Mouse (Mus musculus) myocyte (in vitro differentiated cells): Measurements from ENCODE around the gene Psma4. TPM values are rescaled to one million over a fixed set of nuclear protein-coding genes. Genes with fewer than 3 reads are reported as not detected.
"Not testable (repeated sequence)": the region's sequence is repeated elsewhere in the genome, so short reads cannot be mapped to it uniquely, and the experiment has no call there.

Experiments used
- H3K27me3 ChIP-seq: one replicate; pipeline ENCODE4 v1.6.1; 2011; ENCODE audit not compliant: control insufficient read depth, insufficient read depth, insufficient read length
- H3K36me3 ChIP-seq: one replicate; pipeline ENCODE4 v1.6.1; 2011; ENCODE audit not compliant: control insufficient read depth, insufficient read depth
- H3K4me2 ChIP-seq: one replicate; pipeline ENCODE4 v1.6.1; 2011; ENCODE audit warnings: low read depth, control low read depth
- H3K4me3 ChIP-seq: one replicate; pipeline ENCODE4 v1.5.1; 2011; ENCODE audit warnings: mild to moderate bottlenecking, control low read depth, moderate library complexity
- H3K79me2 ChIP-seq: one replicate; pipeline ENCODE4 v1.6.1; 2011; ENCODE audit not compliant: control insufficient read depth, insufficient read depth
- H3ac ChIP-seq: one replicate; pipeline ENCODE4 v1.6.1; 2011; ENCODE audit not compliant: control insufficient read depth, insufficient read length
- CEBPB ChIP-seq: IDR thresholded peaks from 2 replicates; pipeline ENCODE4 v1.6.1; 2011; ENCODE audit warnings: mild to moderate bottlenecking, moderate library complexity; ENCODE audit not compliant: poor library complexity, insufficient read depth, severe bottlenecking
- E2F4 ChIP-seq: IDR thresholded peaks from one replicate; pipeline ENCODE4 v1.6.1; 2011; ENCODE audit warnings: mild to moderate bottlenecking, control low read depth, moderate library complexity; ENCODE audit not compliant: insufficient read depth
- MAX ChIP-seq: IDR thresholded peaks from one replicate; pipeline ENCODE4 v1.6.1; 2011; ENCODE audit warnings: low read depth, mild to moderate bottlenecking, control low read depth
- MYOD1 ChIP-seq, 3 experiments: IDR thresholded peaks; one replicate each; pipeline ENCODE4 v1.6.1; 2011; ENCODE audit warnings: control low read depth in 2 of 3, low read depth in 2 of 3, mild to moderate bottlenecking in 2 of 3, moderate library complexity in 1 of 3; ENCODE audit not compliant: insufficient read length in 2 of 3, control insufficient read depth in 1 of 3
- MYOG ChIP-seq, 3 experiments: IDR thresholded peaks; one replicate each; pipeline ENCODE4 v1.6.1; 2011; ENCODE audit warnings: control low read depth in 2 of 3, low read depth in 2 of 3, mild to moderate bottlenecking in 2 of 3; ENCODE audit not compliant: insufficient read length in 2 of 3, control insufficient read depth in 1 of 3, insufficient read depth in 1 of 3
- POLR2A ChIP-seq: IDR thresholded peaks from one replicate; pipeline ENCODE4 v1.6.1; 2011; ENCODE audit warnings: low read depth, mild to moderate bottlenecking, control low read depth, moderate library complexity; ENCODE audit not compliant: insufficient read length
- POLR2AphosphoS2 ChIP-seq: IDR thresholded peaks from one replicate; pipeline ENCODE4 v1.6.1; 2011; ENCODE audit warnings: low read depth, control low read depth; ENCODE audit not compliant: insufficient read length
- REST ChIP-seq: IDR thresholded peaks from one replicate; pipeline ENCODE4 v1.6.1; 2011; ENCODE audit warnings: mild to moderate bottlenecking, control low read depth, moderate library complexity; ENCODE audit not compliant: insufficient read depth, insufficient read length
- SRF ChIP-seq: IDR thresholded peaks from one replicate; pipeline ENCODE4 v1.6.1; 2011; ENCODE audit warnings: low read depth; ENCODE audit not compliant: control insufficient read depth, insufficient read length
- TCF12 ChIP-seq: IDR thresholded peaks from one replicate; pipeline ENCODE4 v1.6.1; 2011; ENCODE audit warnings: mild to moderate bottlenecking, control low read depth; ENCODE audit not compliant: poor library complexity, insufficient read depth, severe bottlenecking
- TCF3 ChIP-seq: IDR thresholded peaks from one replicate; pipeline ENCODE4 v1.6.1; 2011; ENCODE audit warnings: low read depth, control low read depth; ENCODE audit not compliant: insufficient read length
- USF1 ChIP-seq: IDR thresholded peaks from one replicate; pipeline ENCODE4 v1.6.1; 2011; ENCODE audit warnings: low read depth, mild to moderate bottlenecking, control low read depth, moderate library complexity
- polyA plus RNA-seq: library from polyadenylated mRNA; unstranded; fragments of >200 nt; fragmentation: generic; extraction: Trizol; gene quantifications from one replicate; pipeline ENCODE4 v1.2.1, GENCODE M21; 2012; ENCODE audit warnings: missing spikeins

The Psma4 gene
- polyA plus RNA-seq, 1 experiment, result 166 TPM

- TF ChIP-seq POLR2AphosphoS2 (no peak), CEBPB (no peak), MYOG (IDR thresholded peaks at IDR 0.05; ENCODE audit: control insufficient read depth in 1 of 3, insufficient read depth in 1 of 3, insufficient read length in 2 of 3, low read depth in 2 of 3) (no peak), REST (no peak), SRF (no peak), MYOD1 (IDR thresholded peaks at IDR 0.05; ENCODE audit: control insufficient read depth in 1 of 3, insufficient read length in 2 of 3, low read depth in 2 of 3) (no peak), POLR2A (no peak), TCF12 (no peak)
- Histone ChIP-seq H3K27me3 (no peaks in the 10 kb centered on the region), H3K4me2 (no peak overlapping the region), H3K4me3 (no peak overlapping the region), H3K36me3 (no peaks in the 10 kb centered on the region), H3K79me2 (no peaks in the 10 kb centered on the region), H3ac (no peak overlapping the region)
Measured at GRCm38 (mm10) chr9:54932379-54932778, 18.2 kb upstream of the Psma4 start.

DNA sequence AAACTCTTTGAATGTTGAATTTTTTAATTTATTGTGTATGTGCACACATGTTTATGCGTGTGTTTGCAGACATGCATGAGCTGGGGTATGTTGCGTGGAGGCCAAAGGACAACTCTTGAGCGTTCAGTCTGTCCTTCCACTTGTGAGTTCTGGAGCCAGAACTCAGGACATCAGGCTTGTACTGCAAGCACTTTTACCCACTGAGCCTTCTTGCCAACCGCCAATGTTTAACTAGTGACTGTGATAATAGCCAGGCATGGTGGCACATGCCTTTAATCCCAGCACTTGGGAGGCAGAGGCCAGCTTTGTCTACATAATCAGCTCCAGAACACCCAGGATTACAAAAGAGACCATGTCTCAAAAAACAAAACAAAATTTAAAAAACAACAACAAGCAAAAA, 8.5 kb upstream of the Psma4 start:
- no peaks in the 10 kb centered on the region for H3K27me3 ChIP-seq
- H3K4me2 ChIP-seq, result no peak overlapping the region
- H3ac ChIP-seq, result no peak overlapping the region
- no peak for TF ChIP-seq MYOD1 (IDR thresholded peaks at IDR 0.05; ENCODE audit: control insufficient read depth in 1 of 3, insufficient read length in 2 of 3, low read depth in 2 of 3)
- TF ChIP-seq REST, result no peak
- TF ChIP-seq MYOG (IDR thresholded peaks at IDR 0.05; ENCODE audit: control insufficient read depth in 1 of 3, insufficient read depth in 1 of 3, insufficient read length in 2 of 3, low read depth in 2 of 3), result no peak
- no peak for TF ChIP-seq TCF3
- TF ChIP-seq E2F4, result no peak
- TF ChIP-seq POLR2AphosphoS2, result no peak
- TF ChIP-seq MAX, result no peak
- no peak for TF ChIP-seq USF1
- TF ChIP-seq TCF12, result no peak
- no peak for TF ChIP-seq POLR2A
- H3K79me2 ChIP-seq, result no peaks in the 10 kb centered on the region
- H3K36me3 ChIP-seq, result no peaks in the 10 kb centered on the region
- H3K4me3 ChIP-seq, result no peak overlapping the region

GRCm38 (mm10) chr9:54944467-54944866, 6.1 kb upstream of the Psma4 start:
- Histone ChIP-seq H3K79me2 (no peaks in the 10 kb centered on the region), H3ac (no peak overlapping the region), H3K4me3 (no peak overlapping the region), H3K27me3 (no peaks in the 10 kb centered on the region), H3K4me2 (no peak overlapping the region), H3K36me3 (no peaks in the 10 kb centered on the region)
- TF ChIP-seq MYOG (IDR thresholded peaks at IDR 0.05; ENCODE audit: control insufficient read depth in 1 of 3, insufficient read depth in 1 of 3, insufficient read length in 2 of 3, low read depth in 2 of 3) (no peak), MAX (no peak), TCF12 (no peak), MYOD1 (IDR thresholded peaks at IDR 0.05; ENCODE audit: control insufficient read depth in 1 of 3, insufficient read length in 2 of 3, low read depth in 2 of 3) (no peak), SRF (no peak), CEBPB (no peak), USF1 (no peak), TCF3 (no peak), REST (no peak), POLR2AphosphoS2 (no peak), POLR2A (no peak), E2F4 (no peak)

- H3K79me2 ChIP-seq, result peaks cover 3% of the 10 kb centered on the region
- TF ChIP-seq E2F4, result no peak
- no peak overlapping the region for H3K4me3 ChIP-seq
- no peaks in the 10 kb centered on the region for H3K36me3 ChIP-seq
- no peak overlapping the region for H3ac ChIP-seq
- H3K4me2 ChIP-seq, result no peak overlapping the region
- no peaks in the 10 kb centered on the region for H3K27me3 ChIP-seq
Measured at GRCm38 (mm10) chr9:54946256-54946655, 4.3 kb upstream of the Psma4 start.

GRCm38 (mm10) chr9:54949465-54949864, 1.1 kb upstream of the Psma4 start:
- Histone ChIP-seq H3K36me3 (peaks cover 13% of the 10 kb centered on the region), H3K4me2 (no peak overlapping the region), H3K79me2 (peaks cover 22% of the 10 kb centered on the region), H3ac (no peak overlapping the region), H3K4me3 (peak overlapping the region; percentile 71), H3K27me3 (no peaks in the 10 kb centered on the region)
- TF ChIP-seq MYOD1 (IDR thresholded peaks at IDR 0.05; ENCODE audit: control insufficient read depth in 1 of 3, insufficient read length in 2 of 3, low read depth in 2 of 3), result no peak
- no peak for TF ChIP-seq MYOG (IDR thresholded peaks at IDR 0.05; ENCODE audit: control insufficient read depth in 1 of 3, insufficient read depth in 1 of 3, insufficient read length in 2 of 3, low read depth in 2 of 3)
- no peak for TF ChIP-seq MAX
- TF ChIP-seq POLR2A, result no peak
- TF ChIP-seq USF1, result no peak

- Histone ChIP-seq H3K79me2 (peaks cover 22% of the 10 kb centered on the region), H3K36me3 (peaks cover 15% of the 10 kb centered on the region), H3K4me3 (peak overlapping the region; percentile 71), H3K4me2 (peak overlapping the region; percentile 56), H3ac (peak overlapping the region; percentile 100)
- H3K27me3 ChIP-seq, result not testable (repeated sequence)
Measured at GRCm38 (mm10) chr9:54950162-54950561, 428 bp upstream of the Psma4 start.
